Mouse (Mus musculus): Measurements from ENCODE around the gene Fgfr1op2. TPM values are rescaled to one million over a fixed set of nuclear protein-coding genes. Genes with fewer than 3 reads are reported as not detected.

Gene Fgfr1op2
- polyA plus RNA-seq, 1 experiment = 99.6 TPM

DNA sequence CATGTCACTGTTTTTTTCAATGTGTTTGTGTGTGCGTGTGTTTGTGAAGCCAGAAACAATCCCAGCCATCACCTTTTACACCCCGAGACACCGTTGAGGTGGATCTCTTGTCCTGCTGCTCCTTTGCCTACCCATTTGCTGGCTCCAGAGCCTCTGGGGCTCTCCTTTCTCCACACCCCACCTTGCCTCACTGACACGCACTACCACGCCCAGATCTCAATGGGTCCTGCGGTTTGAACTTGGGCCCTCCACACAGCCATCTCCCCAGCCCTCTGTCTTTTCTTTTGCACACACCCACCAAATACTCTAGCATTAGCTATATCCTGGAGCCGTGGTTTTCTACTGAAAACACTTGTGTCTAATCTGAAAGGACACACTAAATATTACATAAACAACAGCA, 34.9 kb downstream of the Fgfr1op2 start:
- 72% methylated on average over 7 of the region's 7 CpGs for WGBS
- TF ChIP-seq CTCF (IDR thresholded peaks at IDR 0.05; ENCODE audit: control insufficient read depth, insufficient read depth, low read length) (no peak), POLR2A (IDR thresholded peaks at IDR 0.05; ENCODE audit: borderline replicate concordance, control insufficient read depth, low read depth, low read length) (no peak)
- H3K4me3 ChIP-seq (replicated peaks; ENCODE audit: control insufficient read depth, low read depth, low read length) = no peak overlapping the region
- H3K27ac ChIP-seq (ENCODE audit: control insufficient read depth, insufficient read depth, low read depth, low read length, poor library complexity) = peak overlapping the region; percentile 80
- no peaks in the 10 kb centered on the region; the same call in 1 of the 2 replicates for H3K4me1 ChIP-seq (ENCODE audit: control insufficient read depth, insufficient read depth, low read length)

GRCm38 (mm10) chr6:146612736-146613135, 35.7 kb downstream of the Fgfr1op2 start:
- Histone ChIP-seq H3K4me3 (replicated peaks; ENCODE audit: control insufficient read depth, low read depth, low read length) (no peak overlapping the region), H3K4me1 (ENCODE audit: control insufficient read depth, insufficient read depth, low read length) (no peaks in the 10 kb centered on the region; the same call in 1 of the 2 replicates), H3K27ac (ENCODE audit: control insufficient read depth, insufficient read depth, low read depth, low read length, poor library complexity) (peak overlapping the region; percentile 19)
- TF ChIP-seq CTCF (IDR thresholded peaks at IDR 0.05; ENCODE audit: control insufficient read depth, insufficient read depth, low read length) (no peak), POLR2A (IDR thresholded peaks at IDR 0.05; ENCODE audit: borderline replicate concordance, control insufficient read depth, low read depth, low read length) (no peak)
- 91% methylated on average over 5 of the region's 5 CpGs for WGBS

DNA sequence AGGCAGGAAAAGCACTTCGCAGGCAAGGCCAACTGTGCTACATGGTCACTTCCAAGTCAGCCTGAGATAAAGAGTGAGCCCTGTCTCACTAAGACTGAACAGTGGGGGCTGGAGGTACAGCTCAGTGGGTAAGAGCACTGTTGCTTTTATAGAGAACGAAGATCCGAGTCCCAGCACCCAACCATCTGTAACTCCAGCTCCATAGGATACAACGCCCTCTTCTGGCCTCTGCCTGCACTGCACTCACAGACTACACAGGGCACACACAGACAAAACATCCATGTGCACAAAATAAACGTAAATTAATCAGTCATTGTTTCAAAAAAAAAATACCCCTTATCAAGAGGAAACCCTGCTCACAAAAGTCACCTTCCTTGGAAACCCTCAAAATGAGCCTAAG, 36.9 kb downstream of the Fgfr1op2 start:
- Histone ChIP-seq H3K4me3 (replicated peaks; ENCODE audit: control insufficient read depth, low read depth, low read length) (no peak overlapping the region), H3K27ac (ENCODE audit: control insufficient read depth, insufficient read depth, low read depth, low read length, poor library complexity) (no peak overlapping the region), H3K4me1 (ENCODE audit: control insufficient read depth, insufficient read depth, low read length) (no peaks in the 10 kb centered on the region; the same call in 1 of the 2 replicates)
- 90% methylated on average over 5 of the region's 5 CpGs for WGBS
- no peak for TF ChIP-seq CTCF (IDR thresholded peaks at IDR 0.05; ENCODE audit: control insufficient read depth, insufficient read depth, low read length)
- TF ChIP-seq POLR2A (IDR thresholded peaks at IDR 0.05; ENCODE audit: borderline replicate concordance, control insufficient read depth, low read depth, low read length) = no peak

DNA sequence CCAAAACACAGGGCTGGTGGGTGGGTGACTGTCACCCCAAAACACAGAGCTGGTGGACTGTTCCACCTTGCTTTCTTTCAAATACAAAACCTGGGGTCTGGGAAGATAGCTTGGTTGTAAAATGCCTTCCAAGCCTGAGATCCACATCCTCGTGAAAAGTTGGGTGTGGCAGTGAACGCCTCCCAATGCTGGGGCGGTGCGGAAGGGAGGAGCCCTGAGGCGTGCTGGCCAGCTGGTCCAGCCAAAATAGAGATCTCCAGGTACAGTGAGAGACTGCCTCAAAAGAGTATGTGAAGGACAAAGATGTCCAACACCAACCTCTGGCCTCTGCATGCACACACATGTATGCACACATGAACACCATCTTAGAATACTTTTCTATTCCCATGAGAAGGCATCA, 37.5 kb downstream of the Fgfr1op2 start:
- Histone ChIP-seq H3K4me3 (replicated peaks; ENCODE audit: control insufficient read depth, low read depth, low read length) (no peak overlapping the region), H3K27ac (ENCODE audit: control insufficient read depth, insufficient read depth, low read depth, low read length, poor library complexity) (0 out of 2 replicates have a peak overlapping the region, but pooled peaks have one; percentile 1), H3K4me1 (ENCODE audit: control insufficient read depth, insufficient read depth, low read length) (no peaks in the 10 kb centered on the region; the same call in 1 of the 2 replicates)
- TF ChIP-seq POLR2A (IDR thresholded peaks at IDR 0.05; ENCODE audit: borderline replicate concordance, control insufficient read depth, low read depth, low read length) (no peak), CTCF (IDR thresholded peaks at IDR 0.05; ENCODE audit: control insufficient read depth, insufficient read depth, low read length) (no peak)
- 77% methylated on average over 5 of the region's 5 CpGs for WGBS

- H3K27ac ChIP-seq (ENCODE audit: control insufficient read depth, insufficient read depth, low read depth, low read length, poor library complexity) = no peak overlapping the region
- no peaks in the 10 kb centered on the region; the same call in 1 of the 2 replicates for H3K4me1 ChIP-seq (ENCODE audit: control insufficient read depth, insufficient read depth, low read length)
- 92% methylated on average over 8 of the region's 8 CpGs for WGBS
- H3K4me3 ChIP-seq (replicated peaks; ENCODE audit: control insufficient read depth, low read depth, low read length) = no peak overlapping the region
- TF ChIP-seq CTCF (IDR thresholded peaks at IDR 0.05; ENCODE audit: control insufficient read depth, insufficient read depth, low read length) (no peak), POLR2A (IDR thresholded peaks at IDR 0.05; ENCODE audit: borderline replicate concordance, control insufficient read depth, low read depth, low read length) (no peak)
These were observed 38.9 kb downstream of the Fgfr1op2 start for GRCm38 (mm10) chr6:146615891-146616290.

DNA sequence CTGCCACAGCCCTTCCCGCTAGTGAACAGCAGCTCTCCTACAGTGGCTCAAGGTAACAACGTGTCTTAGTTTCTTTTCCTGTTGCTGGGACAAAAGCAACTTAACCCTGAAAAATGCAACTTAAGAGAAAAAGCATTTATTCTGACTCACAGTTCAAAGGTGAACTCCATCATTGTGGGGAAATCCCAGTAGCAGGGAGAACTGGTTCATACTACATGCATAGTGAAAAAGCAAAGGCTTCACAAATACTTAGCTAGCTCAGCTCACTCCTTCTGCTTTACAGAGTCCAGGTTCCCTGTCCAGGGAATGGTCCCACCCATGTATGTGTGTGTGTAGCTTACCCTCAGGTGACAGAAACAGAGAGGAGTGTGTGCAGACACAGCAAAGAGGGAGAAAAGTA, 39.7 kb downstream of the Fgfr1op2 start:
- 94% methylated on average over 2 of the region's 2 CpGs for WGBS
- Histone ChIP-seq H3K27ac (ENCODE audit: control insufficient read depth, insufficient read depth, low read depth, low read length, poor library complexity) (no peak overlapping the region), H3K4me3 (replicated peaks; ENCODE audit: control insufficient read depth, low read depth, low read length) (no peak overlapping the region), H3K4me1 (ENCODE audit: control insufficient read depth, insufficient read depth, low read length) (no peaks in the 10 kb centered on the region; the same call in 1 of the 2 replicates)
- TF ChIP-seq CTCF (IDR thresholded peaks at IDR 0.05; ENCODE audit: control insufficient read depth, insufficient read depth, low read length) (no peak), POLR2A (IDR thresholded peaks at IDR 0.05; ENCODE audit: borderline replicate concordance, control insufficient read depth, low read depth, low read length) (no peak)

DNA sequence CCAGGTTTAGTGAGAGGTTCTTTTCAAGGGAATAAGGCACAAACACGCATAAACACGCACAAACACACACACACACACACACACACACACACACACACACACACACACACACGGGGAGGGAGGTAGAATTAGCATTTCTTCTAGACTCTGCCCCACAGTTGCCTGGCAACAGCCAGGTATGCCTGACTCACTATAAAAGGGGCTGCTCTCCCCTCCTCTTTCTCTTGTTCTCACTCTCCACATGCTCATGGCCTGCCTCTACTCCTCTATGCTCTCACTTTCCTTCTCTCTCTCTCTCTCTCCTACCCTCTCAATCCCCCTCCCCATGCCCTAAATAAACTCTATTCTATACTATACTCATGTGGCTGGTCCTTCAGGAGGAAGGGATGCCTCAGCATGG, 51.1 kb downstream of the Fgfr1op2 start:
- TF ChIP-seq CTCF (IDR thresholded peaks at IDR 0.05; ENCODE audit: control insufficient read depth, insufficient read depth, low read length) (no peak), POLR2A (IDR thresholded peaks at IDR 0.05; ENCODE audit: borderline replicate concordance, control insufficient read depth, low read depth, low read length) (no peak)
- no peak overlapping the region for H3K27ac ChIP-seq (ENCODE audit: control insufficient read depth, insufficient read depth, low read depth, low read length, poor library complexity)
- 79% methylated on average over 3 of the region's 3 CpGs for WGBS
- H3K4me3 ChIP-seq (replicated peaks; ENCODE audit: control insufficient read depth, low read depth, low read length) = no peak overlapping the region
- peaks cover 2% of the 10 kb centered on the region; the same call in 1 of the 2 replicates for H3K4me1 ChIP-seq (ENCODE audit: control insufficient read depth, insufficient read depth, low read length)

- Histone ChIP-seq H3K27ac (ENCODE audit: control insufficient read depth, insufficient read depth, low read depth, low read length, poor library complexity) (peak overlapping the region; percentile 83), H3K4me1 (ENCODE audit: control insufficient read depth, insufficient read depth, low read length) (peaks cover 2% of the 10 kb centered on the region; the same call in 1 of the 2 replicates), H3K4me3 (replicated peaks; ENCODE audit: control insufficient read depth, low read depth, low read length) (no peak overlapping the region)
- 54% methylated on average over 9 of the region's 9 CpGs for WGBS
- TF ChIP-seq CTCF (IDR thresholded peaks at IDR 0.05; ENCODE audit: control insufficient read depth, insufficient read depth, low read length) = no peak
- TF ChIP-seq POLR2A (IDR thresholded peaks at IDR 0.05; ENCODE audit: borderline replicate concordance, control insufficient read depth, low read depth, low read length) = no peak
These were observed 53.1 kb downstream of the Fgfr1op2 start for GRCm38 (mm10) chr6:146629781-146630756.
